ENCODE assay signal across 25 mouse cellular contexts in the genomic region with DNA sequence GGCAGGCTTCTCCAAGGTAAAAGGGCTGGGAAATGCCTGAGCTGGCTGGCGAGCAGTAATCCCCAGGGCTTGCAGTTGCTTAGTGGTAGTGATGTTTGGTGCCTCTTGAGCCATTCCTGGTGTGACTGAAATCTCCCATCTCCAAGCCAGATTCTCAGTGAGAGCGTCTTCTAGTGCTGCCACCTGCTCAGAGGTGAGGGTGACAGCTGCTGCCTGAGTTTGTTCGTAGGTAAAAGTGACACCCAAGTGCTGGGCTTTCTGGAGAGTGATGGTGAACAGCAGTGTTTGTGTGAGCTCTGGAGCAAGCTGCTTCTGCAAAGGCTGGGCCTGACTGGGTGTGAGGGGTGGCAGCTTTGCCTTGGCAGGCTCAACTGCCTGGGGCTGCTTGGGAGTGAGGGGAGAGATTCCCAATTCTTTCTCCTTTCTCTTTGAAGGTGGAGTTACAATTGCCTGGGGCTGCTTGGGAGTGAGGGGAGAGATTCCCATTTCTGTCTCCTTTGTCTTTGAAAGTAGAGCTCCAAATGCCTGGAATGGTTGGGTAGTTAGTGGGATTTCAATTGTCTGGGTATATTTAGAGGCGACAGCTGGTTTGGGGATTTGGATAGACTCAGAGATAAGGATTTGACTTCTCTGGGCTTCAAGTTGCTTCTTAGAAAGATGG. TPM values are rescaled to one million over a fixed set of nuclear protein-coding genes. Genes with fewer than 3 reads are reported as not detected.
DNase-seq lines count a peak whose midpoint lies in the region; ATAC-seq and TF ChIP-seq lines count a peak whose summit lies in the region.
"Had no signal": no experiment of that assay in that cellular context is flagged by ENCODE, and none has a peak within 500 bp of the region (broad histone marks: within the 10 kb centered on the region; RNA-seq: fewer than 3 reads in every experiment).

No protein-coding gene starts in this region.

- 0 out of 2 replicates have a peak overlapping the region, but pooled peaks have one; percentile 33 for H3K27ac ChIP-seq in hindbrain, embryonic 15.5 days (replicated peaks)
- H3K27ac ChIP-seq in hindbrain, embryonic 16.5 days (ENCODE audit: low read depth, low read length): no peak overlapping the region
- H3K27ac ChIP-seq in ES-Bruce4 (ENCODE audit: insufficient read depth, low read length): peak overlapping the region; percentile 90
- no peak overlapping the region for H3K27ac ChIP-seq in kidney, embryonic 14.5 days (ENCODE audit: low read depth, low read length)
- H3K27ac ChIP-seq: embryonic facial prominence, embryonic 12.5 days; hindbrain, embryonic 12.5 days; limb, embryonic 13.5 days; liver, embryonic 13.5 days; midbrain, embryonic 13.5 days had no signal

- 78% methylated on average over 4 of the region's 4 CpGs for WGBS in hindbrain, embryonic 15.5 days
- WGBS in hindbrain, embryonic 16.5 days: 78% methylated on average over 4 of the region's 4 CpGs
- WGBS in kidney, embryonic 14.5 days: 78% methylated on average over 4 of the region's 4 CpGs

- ATAC-seq in hindbrain, embryonic 15.5 days (ENCODE audit: low FRiP score, low read depth): no peak
- no peak for ATAC-seq in hindbrain, embryonic 16.5 days
- no peak for ATAC-seq in kidney, embryonic 14.5 days (ENCODE audit: low FRiP score, low TSS enrichment)
- ATAC-seq: inflammation-experienced regulatory T-cells, adult 6 months; midbrain, embryonic 13.5 days had no signal

- H3K9ac ChIP-seq in hindbrain, embryonic 15.5 days: no peak overlapping the region
- no peak overlapping the region for H3K9ac ChIP-seq in hindbrain, embryonic 16.5 days (ENCODE audit: low read depth, low read length)
- H3K9ac ChIP-seq in ES-Bruce4 (ENCODE audit: low read depth, poor library complexity, severe bottlenecking): 0 out of 2 replicates have a peak overlapping the region, but pooled peaks have one; percentile 9
- H3K9ac ChIP-seq in kidney, embryonic 14.5 days (ENCODE audit: low read depth, low read length): no peak overlapping the region
- H3K9ac ChIP-seq: embryonic facial prominence, embryonic 12.5 days; hindbrain, embryonic 12.5 days; limb, embryonic 13.5 days; liver, embryonic 13.5 days; midbrain, embryonic 13.5 days had no signal

- no peaks in the 10 kb centered on the region for H3K9me3 ChIP-seq in hindbrain, embryonic 15.5 days
- no peaks in the 10 kb centered on the region for H3K9me3 ChIP-seq in hindbrain, embryonic 16.5 days (ENCODE audit: control insufficient read depth, low read length)
- no peaks in the 10 kb centered on the region for H3K9me3 ChIP-seq in ES-Bruce4 (replicated peaks; ENCODE audit: control insufficient read depth, insufficient read depth, low read length, poor library complexity, severe bottlenecking)
- 0 out of 2 replicates have a peak, but pooled peaks cover 4% of the 10 kb centered on the region for H3K9me3 ChIP-seq in kidney, embryonic 14.5 days (ENCODE audit: control insufficient read depth, low read length)
- H3K9me3 ChIP-seq: embryonic facial prominence, embryonic 12.5 days; midbrain, embryonic 13.5 days had no signal

- TF ChIP-seq EP300 in ES-Bruce4 (IDR thresholded peaks at IDR 0.05; ENCODE audit: insufficient read depth, low read depth, low read length): peak; percentile 69; the same call in 1 of the 2 replicates

- no peak overlapping the region for H3K4me3 ChIP-seq in hindbrain, embryonic 15.5 days
- no peak overlapping the region for H3K4me3 ChIP-seq in hindbrain, embryonic 16.5 days (ENCODE audit: low read length)
- no peak overlapping the region for H3K4me3 ChIP-seq in ES-Bruce4 (ENCODE audit: low read depth, low read length)
- no peak overlapping the region for H3K4me3 ChIP-seq in kidney, embryonic 14.5 days (ENCODE audit: low read length)
- H3K4me3 ChIP-seq: embryonic facial prominence, embryonic 12.5 days; hindbrain, embryonic 12.5 days; limb, embryonic 13.5 days; liver, embryonic 13.5 days; midbrain, embryonic 13.5 days had no signal

- H3K27me3 ChIP-seq in hindbrain, embryonic 15.5 days: no peaks in the 10 kb centered on the region
- no peaks in the 10 kb centered on the region for H3K27me3 ChIP-seq in hindbrain, embryonic 16.5 days (replicated peaks; ENCODE audit: control insufficient read depth, insufficient read depth, low read length)
- no peaks in the 10 kb centered on the region for H3K27me3 ChIP-seq in ES-Bruce4 (ENCODE audit: control insufficient read depth, insufficient read depth, low read length, poor library complexity, severe bottlenecking)
- H3K27me3 ChIP-seq in kidney, embryonic 14.5 days (ENCODE audit: control insufficient read depth, insufficient read depth, low read length): no peaks in the 10 kb centered on the region
- H3K27me3 ChIP-seq: embryonic facial prominence, embryonic 12.5 days; hindbrain, embryonic 12.5 days; limb, embryonic 13.5 days; liver, embryonic 13.5 days; midbrain, embryonic 13.5 days had no signal

- peak; percentile 23 for DNase-seq in adrenal gland, postnatal 10 days
- no peak for DNase-seq in adrenal gland, adult (ENCODE audit: inconsistent age in 2 of 2, low spot score in 1 of 2)
- DNase-seq in brain, adult 2 months (ENCODE audit: low read depth, low spot score): peak; percentile 13
- no peak for DNase-seq in kidney, adult 9 months
- DNase-seq: cerebellum, adult 18-20 months; kidney, adult 2 months; liver, embryonic 13.5 days; lung, adult 2 months; lung, postnatal 14 days; thymus, adult 18-20 months; thymus, postnatal 36 days had no signal

- H3K4me1 ChIP-seq in hindbrain, embryonic 15.5 days (replicated peaks): no peaks in the 10 kb centered on the region
- no peaks in the 10 kb centered on the region for H3K4me1 ChIP-seq in hindbrain, embryonic 16.5 days (ENCODE audit: control insufficient read depth, insufficient read depth, low read depth, low read length)
- H3K4me1 ChIP-seq in ES-Bruce4 (ENCODE audit: control insufficient read depth, insufficient read depth, low read length): peaks cover 5% of the 10 kb centered on the region
- H3K4me1 ChIP-seq in kidney, embryonic 14.5 days (ENCODE audit: control insufficient read depth, insufficient read depth, low read length): no peaks in the 10 kb centered on the region
- H3K4me1 ChIP-seq: embryonic facial prominence, embryonic 12.5 days; hindbrain, embryonic 12.5 days; limb, embryonic 13.5 days; liver, embryonic 13.5 days; midbrain, embryonic 13.5 days had no signal

- H3K36me3 ChIP-seq in hindbrain, embryonic 15.5 days: no peaks in the 10 kb centered on the region
- no peaks in the 10 kb centered on the region for H3K36me3 ChIP-seq in hindbrain, embryonic 16.5 days (ENCODE audit: control insufficient read depth, insufficient read depth, low read length)
- H3K36me3 ChIP-seq in ES-Bruce4 (ENCODE audit: control insufficient read depth, insufficient read depth, low read length, poor library complexity, severe bottlenecking): no peaks in the 10 kb centered on the region
- no peaks in the 10 kb centered on the region for H3K36me3 ChIP-seq in kidney, embryonic 14.5 days (ENCODE audit: control insufficient read depth, insufficient read depth, low read length)
- H3K36me3 ChIP-seq: embryonic facial prominence, embryonic 12.5 days; hindbrain, embryonic 12.5 days; limb, embryonic 13.5 days; liver, embryonic 13.5 days; midbrain, embryonic 13.5 days had no signal

- no peak overlapping the region for H3K4me2 ChIP-seq in hindbrain, embryonic 15.5 days
- no peak overlapping the region for H3K4me2 ChIP-seq in hindbrain, embryonic 16.5 days (ENCODE audit: low read length)
- H3K4me2 ChIP-seq in kidney, embryonic 14.5 days (replicated peaks; ENCODE audit: low read depth, low read length): no peak overlapping the region
- H3K4me2 ChIP-seq: embryonic facial prominence, embryonic 12.5 days; hindbrain, embryonic 12.5 days; limb, embryonic 13.5 days; liver, embryonic 13.5 days; midbrain, embryonic 13.5 days had no signal

- TF ChIP-seq CTCF in ES-Bruce4 (IDR thresholded peaks at IDR 0.05; ENCODE audit: low read depth, low read length): no peak

- no peak for TF ChIP-seq POLR2A in ES-Bruce4 (IDR thresholded peaks at IDR 0.05; ENCODE audit: insufficient read depth, low read length)

RNA-seq across cellular contexts. Expression of a gene that starts 25.8 kb away (rescaled TPM):
- under 1 TPM; 0.06 to 0.09 TPM for total RNA-seq in adrenal gland, postnatal 10 days (2021)
- not detected in 2 replicates for polyA plus RNA-seq in hindbrain, embryonic 15.5 days (2015; fragmentation: Nextera tagmentation; extraction: Ambion mirVana)
- polyA plus RNA-seq in hindbrain, embryonic 16.5 days (2015; fragmentation: Nextera tagmentation; extraction: Ambion mirVana): not detected in 2 replicates
- 0.06 and 0.33 TPM in 2 replicates for polyA plus RNA-seq in ES-Bruce4 (2011; ENCODE audit: insufficient read depth, insufficient read length, low read depth, missing spikeins)
- not detected in 2 replicates for polyA plus RNA-seq in kidney, embryonic 14.5 days (2014; fragmentation: Nextera tagmentation; extraction: Ambion mirVana)
- total RNA-seq: left cerebral cortex, postnatal 14 days; megakaryocyte progenitor cell, adult 5-6 weeks had no signal
- polyA plus RNA-seq: embryonic facial prominence, embryonic 12.5 days; heart, embryonic 14.5 days; hindbrain, embryonic 12.5 days; inflammation-experienced regulatory T-cells, adult 6 months; liver, embryonic 13.5 days; midbrain, embryonic 13.5 days; small intestine, adult 2 months; stomach, embryonic 16.5 days had no signal

RNA-seq across cellular contexts. Expression of a gene that starts 28.8 kb away (rescaled TPM):
- total RNA-seq in adrenal gland, postnatal 10 days (2021): 100 to 1,000 TPM; 101 to 103 TPM
- 19.4 and 22.1 TPM in 2 replicates for polyA plus RNA-seq in hindbrain, embryonic 15.5 days (2015; fragmentation: Nextera tagmentation; extraction: Ambion mirVana)
- polyA plus RNA-seq in hindbrain, embryonic 16.5 days (2015; fragmentation: Nextera tagmentation; extraction: Ambion mirVana): 20.7 and 23.0 TPM in 2 replicates
- 130 and 144 TPM in 2 replicates for polyA plus RNA-seq in ES-Bruce4 (2011; ENCODE audit: insufficient read depth, insufficient read length, low read depth, missing spikeins)
- polyA plus RNA-seq in kidney, embryonic 14.5 days (2014; fragmentation: Nextera tagmentation; extraction: Ambion mirVana): 33.3 and 49.3 TPM in 2 replicates

Comparison
In these comparisons a context has a peak if more than half of its experiments do, and no peak if none do; other contexts are left out.
1. DNase-seq: peak in adrenal gland, postnatal 10 days (single experiment) and brain, adult 2 months (single experiment); none in adrenal gland, adult (0 of 2) and kidney, adult 9 months (single experiment).
2. H3K27ac ChIP-seq: peak in hindbrain, embryonic 15.5 days (single experiment) and ES-Bruce4 (single experiment); none in hindbrain, embryonic 16.5 days (single experiment) and kidney, embryonic 14.5 days (single experiment).